Mouse (Mus musculus) midbrain, embryonic 10.5 days (tissue): ENCODE results near the gene Gba. TPM values are rescaled to one million over a fixed set of nuclear protein-coding genes. Genes with fewer than 3 reads are reported as not detected.

ENCODE experiments used
- DNase-seq: peaks from one replicate; pipeline ENCODE4 v3.0.0-alpha.2; 2017; ENCODE audit warnings: low spot score
- H3K27ac ChIP-seq: fragments of 300-500 bp; sonication (generic); replicated peaks from 2 replicates; pipeline ENCODE4 v1.5.1; 2016; ENCODE audit warnings: mild to moderate bottlenecking
- H3K27me3 ChIP-seq: fragments of 300-500 bp; sonication (generic); 2 replicates; pipeline ENCODE4 v1.6.1; 2016; ENCODE audit warnings: low read depth, mild to moderate bottlenecking; ENCODE audit not compliant: poor library complexity, severe bottlenecking
- H3K36me3 ChIP-seq: fragments of 300-500 bp; sonication (generic); 2 replicates; pipeline ENCODE4 v1.6.1; 2016; ENCODE audit warnings: mild to moderate bottlenecking, moderate library complexity
- H3K4me1 ChIP-seq: fragments of 300-500 bp; sonication (generic); 2 replicates; pipeline ENCODE4 v1.6.1; 2016
- H3K4me3 ChIP-seq: fragments of 300-500 bp; sonication (generic); 2 replicates; pipeline ENCODE4 v1.5.1; 2016; ENCODE audit warnings: mild to moderate bottlenecking, moderate library complexity
- H3K9me3 ChIP-seq: fragments of 300-500 bp; sonication (generic); replicated peaks from 2 replicates; pipeline ENCODE4 v1.6.1; 2016; ENCODE audit warnings: mild to moderate bottlenecking
- WGBS: fragments of 180-500 bp; shearing (Covaris S2); methylation state at CpG from one replicate; pipeline ENCODE4 v1.1.7; 2016; 5-methylcytosine and 5-hydroxymethylcytosine counted together
- polyA plus RNA-seq: library from polyadenylated mRNA; unstranded; fragments of >200 nt; fragmentation: Nextera tagmentation; extraction: Ambion mirVana; gene quantifications from 2 replicates; pipeline ENCODE4 v1.2.1, GENCODE M21; 2016

Gene Gba
- polyA plus RNA-seq, 1 experiment from 2014 or later = 37.1 TPM

GRCm38 (mm10) chr3:89166945-89167344, 35.8 kb upstream of the Gba start:
- 95% methylated on average over 19 of the region's 19 CpGs for WGBS
- Histone ChIP-seq H3K27me3 (no peaks in the 10 kb centered on the region), H3K27ac (no peak overlapping the region), H3K4me1 (peaks cover 28% of the 10 kb centered on the region), H3K4me3 (no peak overlapping the region), H3K36me3 (peaks cover 58% of the 10 kb centered on the region), H3K9me3 (no peaks in the 10 kb centered on the region)
- no peak for DNase-seq

- Histone ChIP-seq H3K4me1 (peaks cover 19% of the 10 kb centered on the region), H3K4me3 (no peak overlapping the region), H3K9me3 (no peaks in the 10 kb centered on the region), H3K27me3 (no peaks in the 10 kb centered on the region), H3K36me3 (peaks cover 81% of the 10 kb centered on the region), H3K27ac (no peak overlapping the region)
- 95% methylated on average over 11 of the region's 11 CpGs for WGBS
- no peak for DNase-seq
Observed at GRCm38 (mm10) chr3:89174844-89175243, 27.9 kb upstream of the Gba start.

GRCm38 (mm10) chr3:89175544-89175943, 27.2 kb upstream of the Gba start:
- Histone ChIP-seq H3K9me3 (no peaks in the 10 kb centered on the region), H3K4me1 (peaks cover 19% of the 10 kb centered on the region), H3K27ac (no peak overlapping the region), H3K4me3 (no peak overlapping the region), H3K27me3 (no peaks in the 10 kb centered on the region), H3K36me3 (peaks cover 81% of the 10 kb centered on the region)
- no peak for DNase-seq
- WGBS = 94% methylated on average over 10 of the region's 10 CpGs

DNA sequence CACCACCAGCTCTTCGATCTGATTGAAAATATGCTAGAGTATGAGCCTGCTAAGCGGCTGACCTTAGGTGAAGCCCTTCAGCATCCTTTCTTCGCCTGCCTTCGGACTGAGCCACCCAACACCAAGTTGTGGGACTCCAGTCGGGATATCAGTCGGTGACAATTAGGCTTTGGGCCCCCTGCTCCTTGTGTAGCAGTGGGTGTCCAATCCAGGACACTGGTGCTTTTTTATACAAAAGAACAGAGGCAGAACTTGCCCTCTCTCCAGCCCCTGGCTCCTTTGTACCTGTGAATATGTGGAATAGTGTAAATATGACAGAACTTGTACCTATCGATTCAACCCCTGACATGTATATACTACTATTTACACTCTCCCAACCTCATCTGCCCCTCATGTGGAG, 26.3 kb upstream of the Gba start:
- Histone ChIP-seq H3K4me3 (peak overlapping the region; percentile 72; the same call in 1 of the 2 replicates), H3K36me3 (peaks cover 81% of the 10 kb centered on the region), H3K27ac (no peak overlapping the region)

DNA sequence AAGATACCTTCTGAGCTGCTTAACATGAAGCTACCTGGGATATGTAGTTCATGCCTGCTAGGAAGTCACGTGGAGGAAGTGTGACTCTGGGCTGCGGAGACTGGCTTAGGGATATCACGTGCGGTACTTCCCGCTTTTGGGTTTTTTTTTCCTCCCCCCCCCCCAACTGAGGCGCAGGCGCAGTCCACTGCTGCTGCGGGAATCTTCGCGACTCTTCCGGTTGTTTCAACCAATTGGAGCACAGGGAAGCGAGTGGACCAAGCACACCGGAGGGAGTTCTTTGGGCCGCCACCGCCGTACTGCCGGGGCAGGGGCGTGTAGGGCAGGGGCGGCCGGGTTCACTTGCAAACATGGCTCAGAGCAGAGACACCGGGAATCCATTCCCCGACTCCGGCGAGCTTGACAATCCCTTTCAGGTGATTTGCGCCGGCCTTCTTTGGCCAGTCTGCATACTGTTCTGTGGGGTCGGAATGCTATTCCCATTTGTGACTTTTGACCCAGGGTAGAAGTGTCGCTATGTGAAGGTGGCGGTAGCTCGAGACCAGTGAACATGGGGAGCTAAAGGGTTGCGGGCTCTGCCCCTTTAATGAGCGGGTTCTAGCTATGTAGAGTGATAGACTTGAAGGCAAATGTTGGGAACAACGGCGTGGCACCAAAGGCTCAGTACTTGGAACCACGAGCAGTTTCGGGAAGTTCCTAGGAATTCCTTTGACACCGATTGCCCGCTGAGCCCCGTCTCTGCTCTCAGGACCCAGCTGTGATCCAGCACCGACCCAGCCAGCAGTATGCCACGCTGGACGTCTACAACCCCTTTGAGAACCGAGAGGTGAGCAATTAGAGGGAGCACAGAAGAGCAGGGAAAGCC, 25.3 kb upstream of the Gba start, which contains the start of gene Scamp3:
TSS of gene Scamp3 (plus strand) at position 232 of the 865 bp plus-strand sequence.
- Histone ChIP-seq H3K4me3 (peak within 1 kb of the TSS; percentile 72), H3K36me3 (peaks cover 81% of the 10 kb centered on the region), H3K4me1 (peaks cover 23% of the 10 kb centered on the region), H3K9me3 (no peaks in the 10 kb centered on the region), H3K27me3 (no peaks in the 10 kb centered on the region), H3K27ac (peak within 1 kb of the TSS; percentile 86)
- WGBS = under 1% methylated on average over 43 of the region's 43 CpGs
- peak; percentile 96 for DNase-seq

More for the DNA sequence above, 26.3 kb upstream of the Gba start:
- peaks cover 19% of the 10 kb centered on the region for H3K4me1 ChIP-seq
- H3K27me3 ChIP-seq = no peaks in the 10 kb centered on the region
- no peak for DNase-seq
- no peaks in the 10 kb centered on the region for H3K9me3 ChIP-seq
- 89% methylated on average over 7 of the region's 7 CpGs for WGBS

DNA sequence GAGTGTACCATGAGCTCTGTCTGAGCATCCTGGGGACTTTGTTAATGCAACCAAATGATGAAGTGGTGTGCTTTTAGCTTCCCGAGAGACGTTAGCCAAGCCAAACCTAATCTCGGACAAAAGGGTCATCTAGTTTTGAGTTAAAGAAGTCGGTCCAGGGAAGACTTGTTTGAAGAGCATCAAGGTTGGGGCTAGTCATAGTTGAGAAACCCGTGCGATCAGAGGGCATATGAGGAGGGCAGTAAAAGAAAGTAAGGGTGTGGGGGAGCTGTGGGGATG, 24.7 kb upstream of the Gba start:
- Histone ChIP-seq H3K9me3 (no peaks in the 10 kb centered on the region), H3K36me3 (peaks cover 79% of the 10 kb centered on the region), H3K27ac (peak overlapping the region; percentile 86), H3K27me3 (no peaks in the 10 kb centered on the region), H3K4me1 (peaks cover 29% of the 10 kb centered on the region), H3K4me3 (peak overlapping the region; percentile 72)
- DNase-seq = no peak
- 15% methylated on average over 6 of the region's 6 CpGs for WGBS

DNA sequence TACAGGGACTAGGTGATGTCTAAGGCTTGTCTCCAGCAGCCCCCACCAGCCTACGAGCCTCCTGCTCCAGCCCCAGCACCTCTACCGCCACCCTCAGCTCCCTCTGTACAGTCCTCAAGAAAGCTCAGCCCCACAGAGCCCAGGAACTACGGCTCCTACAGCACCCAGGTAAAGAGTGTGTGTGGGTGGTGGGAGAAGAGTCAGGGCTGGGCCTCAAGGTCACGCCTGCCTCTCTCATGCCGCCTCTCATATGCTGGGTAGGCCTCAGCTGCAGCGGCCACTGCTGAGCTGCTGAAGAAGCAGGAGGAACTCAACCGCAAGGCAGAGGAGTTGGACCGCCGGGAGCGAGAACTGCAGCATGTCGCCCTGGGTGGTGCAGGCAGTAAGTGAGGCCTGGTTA, 23.7 kb upstream of the Gba start:
- H3K36me3 ChIP-seq = peaks cover 69% of the 10 kb centered on the region

GRCm38 (mm10) chr3:89181749-89182500, 20.8 kb upstream of the Gba start:
- H3K36me3 ChIP-seq = peaks cover 47% of the 10 kb centered on the region
- H3K4me3 ChIP-seq = peak overlapping the region; percentile 72; the same call in 1 of the 2 replicates
- peaks cover 5% of the 10 kb centered on the region for H3K27me3 ChIP-seq
- H3K9me3 ChIP-seq = no peaks in the 10 kb centered on the region
- peaks cover 61% of the 10 kb centered on the region for H3K4me1 ChIP-seq
- DNase-seq = no peak
- 95% methylated on average over 27 of the region's 27 CpGs for WGBS
- no peak overlapping the region for H3K27ac ChIP-seq

More for the DNA sequence above, 23.7 kb upstream of the Gba start:
- peak overlapping the region; percentile 72; the same call in 1 of the 2 replicates for H3K4me3 ChIP-seq
- DNase-seq = no peak
- H3K27ac ChIP-seq = no peak overlapping the region
- H3K4me1 ChIP-seq = peaks cover 39% of the 10 kb centered on the region
- no peaks in the 10 kb centered on the region for H3K9me3 ChIP-seq
- WGBS = 95% methylated on average over 11 of the region's 11 CpGs
- H3K27me3 ChIP-seq = no peaks in the 10 kb centered on the region

- H3K27ac ChIP-seq = peak overlapping the region; percentile 95
- H3K27me3 ChIP-seq = peaks cover 11% of the 10 kb centered on the region
- peaks cover 53% of the 10 kb centered on the region for H3K36me3 ChIP-seq
- H3K4me1 ChIP-seq = peaks cover 67% of the 10 kb centered on the region
- WGBS = 53% methylated on average over 7 of the region's 7 CpGs
- H3K4me3 ChIP-seq = peak overlapping the region; percentile 72
- H3K9me3 ChIP-seq = no peaks in the 10 kb centered on the region
- no peak for DNase-seq
Observed at GRCm38 (mm10) chr3:89182531-89183057, 20.1 kb upstream of the Gba start.

GRCm38 (mm10) chr3:89183058-89183958, 19.4 kb upstream of the Gba start, which contains the start of gene Fam189b:
Gene Fam189b (plus strand): TSS chr3:89183143.
- no peaks in the 10 kb centered on the region for H3K9me3 ChIP-seq
- WGBS = 6% methylated on average over 39 of the region's 39 CpGs
- peaks cover 17% of the 10 kb centered on the region for H3K27me3 ChIP-seq
- H3K4me1 ChIP-seq = peaks cover 68% of the 10 kb centered on the region
- peak; percentile 88 for DNase-seq
- H3K4me3 ChIP-seq = peak within 1 kb of the TSS; percentile 72
- H3K27ac ChIP-seq = peak within 1 kb of the TSS; percentile 95
- H3K36me3 ChIP-seq = peaks cover 59% of the 10 kb centered on the region

DNA sequence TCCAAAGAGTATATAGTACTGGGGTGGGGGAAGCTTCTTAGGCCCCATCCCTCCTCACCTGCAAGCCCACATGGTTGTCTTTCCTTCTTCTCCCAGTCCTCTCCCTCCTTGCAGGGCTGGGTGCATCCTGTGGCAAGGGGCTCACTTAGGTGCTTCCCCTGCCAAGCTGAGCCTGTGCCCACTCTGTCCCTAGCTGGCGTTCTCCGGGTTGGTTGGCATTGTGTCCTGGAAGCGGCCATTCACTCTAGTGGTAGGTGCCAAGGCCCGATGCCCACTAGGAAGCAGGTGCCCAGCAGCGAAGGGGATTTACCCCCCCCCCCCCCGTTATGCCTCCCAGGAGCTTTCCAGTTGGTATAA, 18.8 kb upstream of the Gba start:
- Histone ChIP-seq H3K27me3 (peaks cover 24% of the 10 kb centered on the region), H3K4me1 (peaks cover 64% of the 10 kb centered on the region), H3K36me3 (peaks cover 61% of the 10 kb centered on the region), H3K9me3 (no peaks in the 10 kb centered on the region), H3K27ac (peak overlapping the region; percentile 95), H3K4me3 (peak overlapping the region; percentile 72)
- DNase-seq = no peak
- WGBS = 82% methylated on average over 6 of the region's 6 CpGs

- peaks cover 24% of the 10 kb centered on the region for H3K27me3 ChIP-seq
- H3K9me3 ChIP-seq = no peaks in the 10 kb centered on the region
- peaks cover 60% of the 10 kb centered on the region for H3K4me1 ChIP-seq
- peak overlapping the region; percentile 33 for H3K4me3 ChIP-seq
- WGBS = 30% methylated on average over 23 of the region's 23 CpGs
- DNase-seq = no peak
- peak overlapping the region; percentile 69 for H3K27ac ChIP-seq
- H3K36me3 ChIP-seq = peaks cover 29% of the 10 kb centered on the region
Observed at GRCm38 (mm10) chr3:89187197-89187596, 15.5 kb upstream of the Gba start.
